Mouse (Mus musculus) lung, adult 2 months (tissue): ENCODE data around the gene Ntpcr.

ENCODE experiments used
- CTCF ChIP-seq: fragments of 200-500 bp; IDR thresholded peaks from 2 replicates; pipeline ENCODE4 v1.5.1; 2011; ENCODE audit warnings: mild to moderate bottlenecking, low read length, control low read depth; ENCODE audit not compliant: insufficient read depth
- POLR2A ChIP-seq: fragments of 200-500 bp; IDR thresholded peaks from 2 replicates; pipeline ENCODE4 v1.6.1; 2011; ENCODE audit warnings: low read depth, mild to moderate bottlenecking, control low read depth, low read length, borderline replicate concordance; ENCODE audit errors: extremely low read depth

DNA sequence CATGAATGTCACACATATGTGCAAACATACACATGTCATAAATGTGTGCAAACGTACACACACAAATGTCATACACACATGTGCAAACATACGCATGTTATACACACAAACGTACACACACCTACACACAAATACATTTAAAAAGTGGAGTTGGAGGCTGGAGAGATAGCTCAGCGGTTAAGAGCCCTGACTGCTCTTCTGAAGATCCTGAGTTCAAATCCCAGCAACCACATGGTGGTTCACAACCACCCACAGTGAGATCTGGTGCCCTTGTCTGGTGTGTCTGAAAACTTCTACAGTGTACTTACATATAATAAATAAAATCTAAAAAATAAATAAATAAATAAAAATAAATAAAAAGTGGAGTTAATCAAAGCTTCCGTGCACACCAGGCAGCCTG is 49.2 kb downstream of the Ntpcr start:
- TF ChIP-seq CTCF (no peak), POLR2A (no peak)
